Mouse (Mus musculus) hindbrain, postnatal 0 days (tissue): ENCODE data around the gene Rasgef1b. TPM values are rescaled to one million over a fixed set of nuclear protein-coding genes. Genes with fewer than 3 reads are reported as not detected.

Experiments
- ATAC-seq: fragments of 200-750 bp; cut with Nextera tagmentation; 2 replicates; pipeline ENCODE4 v1.8.0; 2017; ENCODE audit warnings: mild to moderate bottlenecking, moderate TSS enrichment, moderate library complexity
- DNase-seq: peaks from one replicate; pipeline ENCODE4 v3.0.0-alpha.2; 2015; ENCODE audit warnings: low spot score
- H3K27ac ChIP-seq: fragments of 300-500 bp; sonication (generic); 2 replicates; pipeline ENCODE4 v1.5.1; 2014; ENCODE audit warnings: mild to moderate bottlenecking
- H3K27me3 ChIP-seq: fragments of 300-500 bp; sonication (generic); 2 replicates; pipeline ENCODE4 v1.6.1; 2014; ENCODE audit warnings: low read length, mixed read lengths; ENCODE audit not compliant: insufficient read depth
- H3K36me3 ChIP-seq: fragments of 300-500 bp; sonication (generic); 2 replicates; pipeline ENCODE4 v1.6.1; 2014; ENCODE audit warnings: low read length, mixed read lengths; ENCODE audit not compliant: insufficient read depth
- H3K4me1 ChIP-seq: fragments of 300-500 bp; sonication (generic); 2 replicates; pipeline ENCODE4 v1.6.1; 2014; ENCODE audit warnings: antibody characterized with exemption, low read length, mixed read lengths; ENCODE audit not compliant: insufficient read depth
- H3K4me2 ChIP-seq: fragments of 300-500 bp; sonication (generic); 2 replicates; pipeline ENCODE4 v1.6.1; 2014; ENCODE audit warnings: low read depth, mild to moderate bottlenecking, low read length, moderate library complexity, mixed read lengths
- H3K4me3 ChIP-seq: fragments of 300-500 bp; sonication (generic); 2 replicates; pipeline ENCODE4 v1.5.1; 2014; ENCODE audit warnings: low read length
- H3K9ac ChIP-seq: fragments of 300-500 bp; sonication (generic); replicated peaks from 2 replicates; pipeline ENCODE4 v1.6.1; 2014; ENCODE audit warnings: mild to moderate bottlenecking, low read length, moderate library complexity, mixed read lengths
- H3K9me3 ChIP-seq: fragments of 300-500 bp; sonication (generic); 2 replicates; pipeline ENCODE4 v1.6.1; 2016; ENCODE audit warnings: low read length, mixed read lengths
- CTCF ChIP-seq: IDR thresholded peaks from 2 replicates; pipeline ENCODE4 v1.5.1; 2016; ENCODE audit warnings: antibody characterized with exemption, control low read depth, low read depth
- WGBS: fragments of 180-500 bp; shearing (Covaris S2); extraction: QIAGEN DNeasy Blood & Tissue Kit; methylation state at CpG from one replicate; pipeline ENCODE4 v1.1.7; 2014; 5-methylcytosine and 5-hydroxymethylcytosine counted together
- polyA plus RNA-seq: library from polyadenylated mRNA; unstranded; fragments of >200 nt; fragmentation: Nextera tagmentation; extraction: Ambion mirVana; gene quantifications from 2 replicates; pipeline ENCODE4 v1.2.1, GENCODE M21; 2015
- total RNA-seq: library from RNA; depleted of rRNA; stranded (reverse); fragments of >200 nt; gene quantifications from 2 replicates; pipeline ENCODE4 v1.2.3, GENCODE M21; 2014

Gene Rasgef1b
- total and polyA plus RNA-seq, 2 experiments from 2014 or later: 32.0 to 39.9 TPM

- Histone ChIP-seq H3K9me3 (no peaks in the 10 kb centered on the region), H3K4me1 (0 out of 2 replicates have a peak, but pooled peaks cover 3% of the 10 kb centered on the region), H3K27ac (peak overlapping the region; percentile 85), H3K9ac (peak overlapping the region; percentile 51), H3K4me2 (peak overlapping the region; percentile 81), H3K4me3 (peak overlapping the region; percentile 78), H3K27me3 (no peaks in the 10 kb centered on the region), H3K36me3 (no peaks in the 10 kb centered on the region)
- TF ChIP-seq CTCF: no peak
- under 1% methylated on average over 18 of the region's 18 CpGs for WGBS
- ATAC-seq (peak; percentile 72), DNase-seq (peak; percentile 71)
Measured at GRCm38 (mm10) chr5:99729361-99729882, 557 bp upstream of the Rasgef1b start.

DNA sequence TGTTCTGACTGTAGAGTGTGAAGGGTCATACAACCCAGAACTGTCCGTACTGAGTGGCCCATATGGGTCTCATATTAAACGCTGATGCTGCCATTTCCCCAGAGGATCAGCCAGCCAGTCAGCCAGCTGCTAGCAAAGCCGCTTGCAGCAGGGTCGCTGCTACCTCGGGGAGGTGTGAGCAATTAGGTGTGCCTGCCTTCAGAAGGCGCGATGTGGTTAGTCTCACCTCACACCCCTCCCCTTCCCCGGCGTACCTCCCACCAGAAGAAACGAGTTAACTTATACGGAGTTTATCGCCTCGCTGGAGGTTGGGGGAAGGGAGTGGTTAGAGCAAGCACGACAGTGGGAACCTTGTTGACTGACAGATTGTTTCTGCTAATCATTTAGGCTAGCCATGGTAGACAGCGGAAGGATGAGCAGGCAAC, 826 bp downstream of the Rasgef1b start:
- 2% methylated on average over 15 of the region's 15 CpGs for WGBS
- peak overlapping the region; percentile 78 for H3K4me3 ChIP-seq
- H3K4me1 ChIP-seq: 0 out of 2 replicates have a peak, but pooled peaks cover 3% of the 10 kb centered on the region
- DNase-seq: peak; percentile 55
- TF ChIP-seq CTCF: no peak
- H3K27ac ChIP-seq: peak overlapping the region; percentile 85
- H3K36me3 ChIP-seq: no peaks in the 10 kb centered on the region
- peak overlapping the region; percentile 81 for H3K4me2 ChIP-seq
- H3K9me3 ChIP-seq: no peaks in the 10 kb centered on the region
- ATAC-seq: peak; percentile 37; the same call in 1 of the 2 replicates
- peak overlapping the region; percentile 64 for H3K9ac ChIP-seq
- H3K27me3 ChIP-seq: no peaks in the 10 kb centered on the region

GRCm38 (mm10) chr5:99723941-99724340, 4.9 kb downstream of the Rasgef1b start:
- H3K4me3 ChIP-seq: no peak overlapping the region
- no peaks in the 10 kb centered on the region for H3K36me3 ChIP-seq
- 40% methylated on average over 6 of the region's 6 CpGs for WGBS
- no peak overlapping the region for H3K9ac ChIP-seq
- H3K27me3 ChIP-seq: no peaks in the 10 kb centered on the region
- TF ChIP-seq CTCF: no peak
- no peak overlapping the region for H3K4me2 ChIP-seq
- ATAC-seq: no peak
- no peak for DNase-seq
- H3K4me1 ChIP-seq: no peaks in the 10 kb centered on the region
- no peak overlapping the region for H3K27ac ChIP-seq
- H3K9me3 ChIP-seq: no peaks in the 10 kb centered on the region

- TF ChIP-seq CTCF: no peak
- no peaks in the 10 kb centered on the region for H3K9me3 ChIP-seq
Measured at GRCm38 (mm10) chr5:99722310-99722709, 6.6 kb downstream of the Rasgef1b start.

DNA sequence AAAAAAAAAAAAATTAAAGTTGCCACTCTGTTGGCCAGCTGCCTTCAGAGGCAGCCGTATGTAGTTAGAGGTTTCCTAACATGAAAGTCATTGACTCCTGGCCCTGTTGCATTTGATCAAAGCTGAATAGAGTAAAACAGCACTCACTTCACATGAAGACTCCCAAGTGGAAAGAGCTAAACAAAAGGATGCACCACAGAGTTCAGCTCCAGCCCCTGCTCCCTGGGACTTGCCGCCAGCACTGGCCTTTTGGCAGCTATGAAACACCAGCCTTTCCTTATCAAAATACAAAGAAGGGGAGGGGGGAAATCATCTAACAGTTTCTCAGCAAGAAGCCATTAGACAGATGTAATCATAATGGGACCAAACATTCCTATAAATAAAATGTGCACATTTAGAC, 8.3 kb downstream of the Rasgef1b start:
- H3K36me3 ChIP-seq: no peaks in the 10 kb centered on the region
- 29% methylated on average over 2 of the region's 2 CpGs for WGBS
- H3K4me3 ChIP-seq: no peak overlapping the region
- DNase-seq (no peak), ATAC-seq (no peak)
- H3K9me3 ChIP-seq: no peaks in the 10 kb centered on the region
- no peak overlapping the region for H3K9ac ChIP-seq
- TF ChIP-seq CTCF: no peak
- H3K4me2 ChIP-seq: no peak overlapping the region
- no peaks in the 10 kb centered on the region for H3K27me3 ChIP-seq
- H3K4me1 ChIP-seq: no peaks in the 10 kb centered on the region
- H3K27ac ChIP-seq: no peak overlapping the region

More at GRCm38 (mm10) chr5:99722310-99722709, 6.6 kb downstream of the Rasgef1b start:
- 91% methylated on average over 2 of the region's 2 CpGs for WGBS
- no peak overlapping the region for H3K4me2 ChIP-seq
- H3K4me1 ChIP-seq: no peaks in the 10 kb centered on the region
- no peak for DNase-seq
- H3K27me3 ChIP-seq: no peaks in the 10 kb centered on the region
- ATAC-seq: no peak
- no peak overlapping the region for H3K9ac ChIP-seq
- no peak overlapping the region for H3K27ac ChIP-seq
- no peak overlapping the region for H3K4me3 ChIP-seq
- no peaks in the 10 kb centered on the region for H3K36me3 ChIP-seq

GRCm38 (mm10) chr5:99717917-99718316, 10.9 kb downstream of the Rasgef1b start:
- Histone ChIP-seq H3K9ac (no peak overlapping the region), H3K36me3 (no peaks in the 10 kb centered on the region), H3K27me3 (no peaks in the 10 kb centered on the region), H3K27ac (no peak overlapping the region), H3K9me3 (no peaks in the 10 kb centered on the region), H3K4me1 (0 out of 2 replicates have a peak, but pooled peaks cover 8% of the 10 kb centered on the region), H3K4me2 (no peak overlapping the region), H3K4me3 (no peak overlapping the region)
- WGBS: 68% methylated on average over 8 of the region's 8 CpGs
- ATAC-seq (no peak), DNase-seq (no peak)
- no peak for TF ChIP-seq CTCF

DNA sequence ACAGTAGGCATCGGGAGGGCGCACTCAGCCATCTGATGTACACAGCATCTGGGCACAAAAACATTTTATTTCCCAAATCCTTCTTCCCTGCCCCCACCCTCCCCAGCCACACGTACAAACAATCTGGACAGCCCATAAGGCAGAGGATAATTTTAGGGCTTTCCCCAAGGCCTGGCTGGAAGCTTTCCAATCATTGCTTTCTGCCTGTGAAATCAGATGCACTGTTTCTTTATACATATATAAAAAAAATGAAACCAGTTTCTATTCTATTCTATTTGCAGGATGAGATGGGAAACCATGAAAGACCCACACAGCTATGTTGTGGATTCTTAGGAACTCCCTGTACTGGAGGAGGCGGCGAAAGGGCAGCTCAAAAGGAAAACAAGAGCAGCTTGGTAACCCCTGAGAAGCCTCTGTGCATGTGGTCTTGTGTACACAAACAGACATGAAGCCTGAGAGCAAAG, 13.6 kb downstream of the Rasgef1b start:
- H3K4me1 ChIP-seq: 0 out of 2 replicates have a peak, but pooled peaks cover 8% of the 10 kb centered on the region
- peak overlapping the region; percentile 60 for H3K27ac ChIP-seq
- no peaks in the 10 kb centered on the region for H3K36me3 ChIP-seq
- ATAC-seq: peak; percentile 74; the same call in 1 of the 2 replicates
- WGBS: 28% methylated on average over 5 of the region's 5 CpGs
- H3K27me3 ChIP-seq: no peaks in the 10 kb centered on the region
- TF ChIP-seq CTCF: no peak
- no peaks in the 10 kb centered on the region for H3K9me3 ChIP-seq
- peak; percentile 66 for DNase-seq
- H3K9ac ChIP-seq: peak overlapping the region; percentile 24; the same call in 1 of the 2 replicates
- H3K4me2 ChIP-seq: peak overlapping the region; percentile 18; the same call in 1 of the 2 replicates
- H3K4me3 ChIP-seq: no peak overlapping the region
